Mouse (Mus musculus) thymus, postnatal 0 days (tissue): Measurements from ENCODE around the gene Rad51b. TPM values are rescaled to one million over a fixed set of nuclear protein-coding genes. Genes with fewer than 3 reads are reported as not detected.

Experiments used
- DNase-seq: peaks from one replicate; pipeline ENCODE4 v3.0.0-alpha.2; 2015; ENCODE audit warnings: low spot score
- polyA plus RNA-seq: library from polyadenylated mRNA; unstranded; fragments of >200 nt; fragmentation: Nextera tagmentation; extraction: Ambion mirVana; gene quantifications from 2 replicates; pipeline ENCODE4 v1.2.1, GENCODE M21; 2015

Gene Rad51b
- polyA plus RNA-seq: 4.6 and 4.8 TPM in 2 replicates

DNA sequence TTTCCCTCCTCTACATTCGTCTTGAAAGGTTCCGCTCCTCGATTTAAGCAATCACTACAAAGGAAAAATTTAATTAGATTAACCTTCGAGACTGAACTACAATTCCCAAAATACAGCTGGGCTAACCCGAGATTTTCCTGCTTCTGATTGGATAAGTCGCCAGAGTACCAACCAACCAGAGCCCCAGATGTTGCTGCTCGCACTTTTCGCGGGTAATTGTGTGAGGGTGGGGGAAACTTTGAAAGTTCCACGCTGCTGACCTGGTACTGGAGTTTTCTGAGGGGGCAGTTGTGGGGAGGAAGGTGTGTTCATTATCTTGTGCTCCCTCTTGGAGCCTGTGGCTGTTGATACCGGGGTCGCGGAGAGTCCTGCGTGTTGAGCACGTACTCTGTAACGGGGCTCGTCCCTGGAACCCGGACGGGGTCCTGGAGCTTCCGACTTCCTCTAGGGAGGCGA, at the start of gene Rad51b:
Gene Rad51b, plus strand, starts transcription at position 162 of the 456 bp plus-strand sequence.
- DNase-seq: peak; percentile 87

DNA sequence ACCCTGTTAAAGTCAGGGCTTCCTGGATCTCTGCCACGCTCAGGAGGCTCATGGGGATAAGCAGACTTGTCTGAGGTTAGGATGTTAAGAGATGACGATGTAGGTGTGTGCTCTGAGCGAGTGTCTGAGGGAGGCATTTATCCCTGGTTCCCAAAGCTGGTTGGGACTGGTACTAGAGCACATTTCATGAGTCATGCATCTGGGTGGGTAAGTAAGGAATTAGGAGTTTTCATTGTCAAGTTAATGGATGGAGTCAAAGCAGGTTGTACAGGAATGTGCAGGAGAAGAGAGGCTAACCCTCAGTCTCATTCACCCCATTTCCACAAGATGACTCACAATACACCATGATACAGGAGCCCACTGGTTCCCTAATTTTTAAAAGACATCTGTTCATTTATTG, 49.0 kb upstream of the Rad51b start:
- no peak for DNase-seq

DNA sequence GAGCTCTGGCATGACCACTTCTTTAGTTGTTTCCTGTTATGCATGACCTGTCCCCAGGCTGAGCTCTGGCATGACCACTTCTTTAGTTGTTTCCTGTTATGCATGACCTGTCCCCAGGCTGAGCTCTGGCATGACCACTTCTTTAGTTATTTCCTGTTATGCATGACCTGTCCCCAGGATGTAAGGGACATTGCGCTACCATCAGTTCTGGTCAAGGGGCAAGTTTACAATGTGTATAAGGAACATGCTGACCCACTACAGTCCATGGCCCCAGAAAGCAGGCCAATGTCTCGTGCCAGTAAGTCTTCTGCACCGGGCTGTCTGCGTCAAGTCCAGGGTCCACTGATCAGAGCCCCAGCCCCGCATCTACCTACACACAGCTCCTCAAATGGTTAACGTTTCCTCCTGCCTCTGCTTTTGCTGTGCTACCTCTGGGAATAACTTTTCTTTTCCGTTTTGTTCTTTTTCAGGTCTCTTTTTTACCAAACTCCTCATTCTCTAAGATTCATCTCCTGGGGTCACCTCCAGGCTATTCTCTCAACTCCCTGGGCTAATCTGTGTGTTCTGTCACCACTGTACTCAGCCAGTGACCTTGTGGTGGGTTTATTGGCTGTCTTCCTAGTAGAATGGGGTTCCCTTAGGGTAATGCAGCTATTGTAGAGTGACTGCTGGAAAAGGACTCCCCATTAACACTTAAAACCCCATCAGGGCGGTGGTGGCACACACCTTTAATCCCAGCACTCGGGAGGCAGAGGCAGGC, 43.6 kb upstream of the Rad51b start:
- no peak for DNase-seq

DNA sequence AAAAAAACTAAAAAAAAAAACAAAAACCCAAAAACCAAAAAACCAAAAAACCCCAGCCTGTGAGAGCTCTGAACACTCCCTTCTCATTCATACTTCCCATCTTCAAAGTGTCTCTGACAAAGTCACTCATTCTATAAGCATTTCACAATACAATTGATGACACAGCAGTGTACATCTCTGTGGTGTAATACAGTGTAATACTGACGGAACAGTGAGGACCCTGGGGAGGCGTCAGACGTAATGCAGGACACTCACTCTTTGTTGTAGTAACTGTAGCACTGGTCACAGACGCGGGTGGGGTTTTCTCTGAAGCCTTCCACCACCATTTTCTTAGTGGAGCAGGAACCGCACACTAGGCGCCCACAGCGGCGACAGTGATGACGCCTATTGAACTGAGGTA, 42.1 kb upstream of the Rad51b start:
- DNase-seq: no peak

DNA sequence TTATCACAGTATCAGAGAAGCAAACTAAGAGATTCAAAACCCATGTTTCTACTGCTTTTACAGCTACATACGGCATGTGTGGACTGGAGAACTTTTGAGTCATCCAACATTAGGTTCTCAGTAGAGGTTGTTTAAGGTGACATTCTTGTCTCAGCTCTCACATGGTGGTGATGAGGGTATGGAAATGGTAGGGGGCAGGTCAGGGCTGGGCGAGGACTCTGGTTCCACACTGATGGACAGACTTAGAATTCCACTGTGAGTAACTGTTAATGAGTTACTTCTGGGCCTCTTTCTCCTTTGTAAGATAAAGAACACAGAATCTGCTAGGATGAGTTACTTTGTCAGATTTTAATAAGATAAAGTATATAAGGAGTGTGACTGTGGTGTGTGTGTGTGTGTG, 36.9 kb upstream of the Rad51b start:
- DNase-seq: no peak

DNA sequence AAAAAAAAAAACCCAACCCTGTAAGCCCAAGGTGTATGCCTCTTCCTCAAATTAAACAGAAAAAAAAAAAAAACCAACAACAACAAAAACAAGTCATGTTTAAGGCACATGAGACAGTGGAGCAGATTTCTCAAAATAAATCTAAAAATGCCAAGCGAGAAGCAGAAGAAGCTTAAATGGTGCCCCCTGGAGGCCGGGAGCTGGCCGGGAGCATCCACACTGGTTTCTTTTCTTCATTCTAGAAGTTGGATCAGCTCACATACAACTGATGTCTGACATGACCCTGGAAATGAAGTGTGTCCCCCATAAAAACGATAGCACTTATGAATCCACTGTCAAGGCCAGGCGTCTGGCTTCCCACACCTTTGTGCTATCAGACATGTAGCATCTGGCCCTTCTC, 36.0 kb upstream of the Rad51b start:
- DNase-seq: peak; percentile 17

DNA sequence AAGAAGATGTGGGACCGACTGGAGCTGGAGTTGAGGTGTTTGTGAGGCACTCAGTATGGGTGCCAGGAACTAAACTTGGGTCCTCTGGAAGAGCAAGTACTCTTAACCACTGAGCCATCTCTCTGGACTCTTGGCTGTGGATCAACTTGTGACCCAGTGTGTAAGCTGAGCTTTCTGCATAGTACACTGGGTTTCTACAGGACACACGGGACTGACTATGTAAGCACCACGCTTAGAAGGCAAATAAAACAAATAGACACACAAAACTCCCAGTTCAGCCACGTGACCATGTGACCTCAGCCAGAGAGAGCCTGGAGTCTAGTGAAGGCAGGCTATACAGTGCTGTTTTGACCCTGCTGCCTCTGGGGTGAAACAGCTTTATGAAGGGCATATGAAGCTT, 24.5 kb upstream of the Rad51b start:
- no peak for DNase-seq

DNA sequence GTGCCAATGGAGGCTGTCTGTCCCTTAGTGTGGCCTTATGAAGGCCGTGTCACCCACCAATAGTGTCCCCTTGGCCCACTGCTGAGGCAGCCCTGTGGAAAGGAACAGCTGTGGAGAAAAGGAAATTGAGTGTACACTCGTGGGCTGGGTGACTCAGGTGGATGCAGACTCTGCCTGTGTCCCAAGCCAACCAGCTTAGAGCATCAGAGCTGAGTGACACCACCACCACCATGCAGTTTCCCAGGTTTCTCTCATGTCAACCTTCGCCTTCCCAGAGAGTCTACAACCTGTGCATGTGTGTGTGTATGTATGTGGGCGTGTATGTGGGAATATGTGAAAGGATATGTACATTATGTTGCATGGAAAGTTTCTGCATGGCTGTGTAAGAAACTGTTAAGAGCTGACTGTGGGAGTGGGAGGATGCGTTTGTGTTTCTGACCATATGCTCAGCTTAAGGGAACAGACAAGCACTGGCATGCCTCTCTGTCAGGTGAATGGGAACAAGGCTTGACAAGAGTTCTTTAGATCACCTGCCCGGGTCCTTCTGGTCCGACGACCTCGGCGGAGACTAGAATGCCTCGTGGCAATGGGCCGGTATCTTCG, 17.5 kb upstream of the Rad51b start:
- no peak for DNase-seq

DNA sequence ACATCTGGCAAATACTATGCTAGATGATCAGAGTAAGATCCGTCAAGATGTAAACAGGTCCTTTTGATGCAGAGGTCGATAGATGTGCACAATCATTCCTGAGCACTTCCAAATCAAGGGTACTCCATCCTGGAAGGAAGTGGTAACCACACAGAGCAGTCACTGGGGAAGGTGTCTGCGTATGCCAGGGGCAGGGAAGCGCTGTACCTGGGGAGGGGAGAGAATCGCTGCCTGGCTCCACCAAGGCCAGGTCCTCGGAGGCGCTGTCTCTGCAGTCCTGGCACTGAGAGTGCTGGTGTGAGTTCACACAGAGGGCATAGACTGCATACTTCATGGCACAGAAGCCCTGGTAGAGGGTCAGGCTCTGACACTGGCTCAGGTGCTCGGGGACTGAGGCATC, 14.5 kb upstream of the Rad51b start:
- no peak for DNase-seq

DNA sequence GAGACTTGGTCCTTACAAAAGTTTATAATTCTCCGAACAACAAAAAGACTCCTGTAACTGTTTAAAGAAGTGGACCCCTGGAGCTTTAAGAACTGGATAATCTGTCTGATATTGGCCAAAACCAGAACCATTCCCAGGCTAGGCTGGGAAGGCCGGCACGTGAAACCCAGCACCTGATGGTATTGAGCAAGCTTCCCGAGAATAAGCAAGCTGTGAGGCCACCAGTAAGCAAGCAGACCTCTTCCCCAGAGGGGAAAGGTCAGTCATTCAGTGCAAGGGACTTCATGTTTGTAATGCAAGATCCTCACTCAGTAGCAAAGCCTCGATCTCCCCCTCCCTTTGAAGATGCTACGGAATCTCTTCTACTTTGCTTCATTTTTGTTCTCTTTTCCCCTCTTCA, 4.2 kb upstream of the Rad51b start:
- no peak for DNase-seq

DNA sequence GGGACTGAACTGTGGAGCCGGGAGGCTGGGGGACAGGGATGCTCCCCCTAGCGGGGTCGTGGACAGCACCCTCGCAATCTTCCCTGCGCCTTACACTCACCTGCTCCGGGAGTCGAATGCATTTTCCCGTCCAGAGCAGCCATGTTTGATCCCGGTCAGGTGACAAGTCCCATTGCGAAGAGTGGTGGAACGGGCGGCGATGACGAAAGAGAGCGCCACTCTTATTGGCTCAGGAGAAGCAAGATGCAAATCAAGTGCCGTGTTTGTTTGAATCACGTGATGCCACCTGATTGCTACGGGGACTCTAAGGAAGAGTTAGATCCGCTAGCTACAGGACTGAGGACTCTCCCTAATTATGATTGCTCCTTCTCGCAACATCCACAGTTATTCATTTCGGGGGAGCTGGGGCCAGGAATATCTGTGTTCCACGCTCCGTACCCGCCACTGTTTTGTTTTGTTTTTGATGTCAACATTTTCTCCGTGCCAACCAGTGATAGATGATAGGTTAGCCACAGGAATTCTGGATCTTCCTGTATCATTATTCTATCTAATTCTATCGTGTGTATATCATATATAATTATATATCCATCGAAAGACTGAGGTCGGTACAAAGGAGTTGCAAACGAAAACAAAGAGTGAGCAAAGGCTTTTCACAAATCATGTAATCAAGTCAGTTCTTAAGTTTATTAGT, 811 bp upstream of the Rad51b start, which contains the start of gene Zfyve26:
Gene Zfyve26, minus strand, starts transcription at position 179 of the 691 bp plus-strand sequence.
- DNase-seq: peak; percentile 93

DNA sequence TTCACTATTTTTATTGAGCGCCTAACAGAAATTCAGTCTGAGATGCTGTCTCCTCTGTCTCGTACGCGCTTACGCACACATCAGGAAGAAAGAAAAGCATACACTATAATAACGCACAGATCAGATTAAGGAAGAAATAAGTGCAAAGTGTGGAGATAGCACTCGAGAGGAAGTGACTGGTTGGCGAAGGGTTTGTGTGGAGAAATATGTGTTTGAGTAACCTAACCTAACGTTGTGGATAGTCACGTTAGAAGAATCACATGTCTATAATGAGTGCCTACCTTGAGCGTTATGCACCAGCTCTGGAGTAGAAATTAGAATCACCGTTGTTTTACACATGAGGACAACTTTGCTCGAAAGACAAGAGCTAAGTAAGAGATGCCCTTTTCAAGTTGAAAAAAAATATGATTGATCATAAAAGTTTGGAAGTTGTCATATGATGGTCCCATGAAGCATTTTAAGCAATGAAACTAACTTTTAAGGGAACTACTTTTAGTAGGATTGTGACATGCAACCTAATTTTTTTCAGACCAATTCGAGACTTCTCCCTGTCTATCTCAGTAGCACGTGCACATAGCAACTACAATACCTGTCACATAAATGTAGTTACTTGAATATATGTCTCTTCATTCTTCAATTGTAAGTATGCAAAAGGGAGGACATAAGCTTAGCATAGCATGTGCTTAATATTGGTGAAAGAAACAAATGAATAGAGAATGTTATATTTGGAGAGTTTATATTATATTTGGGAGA, 978 bp downstream of the Rad51b start:
- peak; percentile 1 for DNase-seq

DNA sequence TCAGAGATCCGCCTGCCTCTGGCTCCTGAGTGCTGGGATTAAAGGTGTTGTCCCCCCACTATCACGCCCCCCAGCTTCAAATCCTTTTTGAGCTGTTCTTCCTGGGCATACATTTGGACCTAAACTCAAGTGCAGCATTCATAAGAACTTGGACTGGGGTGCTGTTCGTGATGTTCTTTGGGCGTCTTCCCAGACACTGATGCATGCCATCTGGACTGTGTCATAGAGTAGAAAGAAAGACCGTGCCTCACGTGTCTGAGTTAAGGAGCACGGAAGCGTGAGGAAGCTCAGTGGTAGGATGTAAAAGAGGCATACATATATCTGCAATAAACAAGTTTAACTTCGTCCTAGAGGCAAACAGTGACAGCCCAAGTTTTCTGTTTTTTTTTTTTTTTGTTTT, 4.7 kb downstream of the Rad51b start:
- no peak for DNase-seq

DNA sequence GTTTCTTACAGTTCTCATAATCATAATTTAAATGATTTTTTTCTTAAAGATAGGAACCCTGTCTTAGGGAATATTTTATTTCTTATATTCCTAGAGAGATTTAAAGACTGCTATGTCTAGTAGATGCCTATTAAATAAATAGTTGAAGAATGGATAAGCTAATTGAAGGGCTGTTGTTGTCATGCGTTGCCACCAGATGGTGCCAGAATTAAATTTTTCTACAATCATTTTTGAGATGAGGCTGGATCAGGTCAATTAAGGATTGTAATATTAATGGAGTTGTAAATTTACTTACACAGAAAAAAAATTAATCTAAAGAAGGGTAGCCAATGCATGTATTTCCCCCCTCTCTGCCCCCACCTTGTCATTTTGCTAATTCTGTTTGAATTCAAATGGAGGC, 8.0 kb downstream of the Rad51b start:
- no peak for DNase-seq

DNA sequence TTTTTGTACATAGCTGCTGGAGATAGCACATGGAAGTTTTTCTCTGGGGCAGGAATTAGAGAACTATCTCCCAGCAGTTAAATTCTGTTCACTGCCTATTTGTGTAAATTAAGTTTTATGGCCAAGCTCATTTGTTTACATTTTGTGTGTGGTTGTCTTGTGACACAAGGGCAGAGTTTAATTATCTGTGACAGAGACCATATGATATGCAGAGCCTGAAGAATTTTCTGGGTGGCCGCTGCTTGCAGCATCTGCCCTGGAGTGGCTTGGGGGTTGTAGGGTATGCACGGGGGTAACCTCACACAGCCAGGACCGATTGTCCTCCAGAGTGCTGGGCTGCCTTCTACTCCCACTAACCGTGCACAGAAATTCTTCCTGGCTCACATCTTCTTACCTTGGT, 8.9 kb downstream of the Rad51b start:
- no peak for DNase-seq

DNA sequence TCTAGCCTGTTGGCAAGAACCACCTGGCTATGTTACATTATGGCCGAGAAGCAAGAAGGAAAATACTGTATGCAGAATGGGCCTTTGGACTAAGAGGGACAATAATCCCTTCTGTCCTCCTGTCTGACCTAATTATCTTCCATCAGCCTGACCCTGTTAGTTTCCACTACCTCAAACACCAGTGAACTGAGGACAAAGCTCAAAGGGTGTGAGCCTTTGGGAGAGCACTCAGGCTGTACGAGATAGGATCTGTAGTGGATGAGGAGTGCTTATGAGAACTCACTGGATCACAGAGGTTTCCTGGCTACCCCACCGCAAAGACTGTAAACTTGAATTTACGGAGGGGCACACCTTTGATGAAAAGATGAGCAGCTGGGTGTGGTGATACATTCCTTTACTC, 16.6 kb downstream of the Rad51b start:
- DNase-seq: no peak

DNA sequence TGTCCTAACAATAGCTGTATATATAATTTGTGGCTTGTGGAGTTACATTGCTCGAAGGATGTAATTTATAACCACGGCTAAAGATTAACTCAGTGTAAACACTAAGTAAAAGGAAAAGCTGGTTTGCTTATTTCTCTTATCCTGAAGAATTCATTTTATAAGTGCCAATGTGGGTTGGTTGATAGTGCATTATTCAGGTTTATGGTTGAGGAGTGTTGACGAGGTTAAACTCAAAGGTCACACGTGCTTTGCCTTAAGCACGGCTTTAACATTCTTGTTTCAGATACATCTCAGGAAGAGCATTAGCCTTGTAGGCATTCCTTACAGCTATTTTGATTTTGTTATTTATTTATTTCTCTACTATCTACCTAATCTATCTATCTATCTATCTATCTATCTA, 20.3 kb downstream of the Rad51b start:
- DNase-seq: no peak

DNA sequence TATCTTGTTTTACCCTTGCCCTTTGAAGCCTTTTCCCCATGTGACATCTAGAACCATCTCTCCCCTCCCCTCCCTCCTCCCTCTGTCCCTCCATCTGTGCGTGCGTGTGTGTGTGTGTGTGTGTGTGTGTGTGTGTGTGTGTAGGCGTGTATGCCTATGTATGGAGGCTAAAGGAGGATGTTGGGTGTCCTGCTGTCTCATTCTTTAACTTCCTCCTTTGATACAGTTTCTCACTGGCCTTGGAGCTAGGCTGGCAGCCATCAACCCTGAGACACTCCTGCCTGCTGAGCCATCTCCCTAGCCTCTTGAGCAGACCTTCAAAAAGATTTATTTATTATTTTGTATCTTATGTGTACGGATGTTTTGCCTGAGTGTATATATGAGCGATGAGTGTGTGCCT, 23.8 kb downstream of the Rad51b start:
- DNase-seq: no peak

DNA sequence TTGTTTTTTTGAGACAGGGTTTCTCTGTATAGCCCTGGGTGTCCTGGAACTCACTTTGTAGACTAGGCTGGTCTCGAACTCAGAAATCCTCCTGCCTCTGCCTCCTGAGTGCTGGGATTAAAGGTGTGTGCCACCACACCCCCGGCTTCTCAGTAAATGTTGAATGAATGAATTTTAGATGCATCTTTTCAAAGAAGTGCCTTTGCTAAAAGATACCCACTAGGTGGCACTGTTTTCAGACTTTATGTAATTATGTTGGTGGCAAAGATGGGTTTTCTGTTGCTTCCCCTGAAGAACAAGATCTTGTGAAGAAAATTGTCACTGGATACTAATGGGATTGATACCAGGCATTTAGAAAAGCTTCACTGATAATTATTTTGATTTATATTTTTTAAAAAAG, 25.5 kb downstream of the Rad51b start:
- peak; percentile 59 for DNase-seq

DNA sequence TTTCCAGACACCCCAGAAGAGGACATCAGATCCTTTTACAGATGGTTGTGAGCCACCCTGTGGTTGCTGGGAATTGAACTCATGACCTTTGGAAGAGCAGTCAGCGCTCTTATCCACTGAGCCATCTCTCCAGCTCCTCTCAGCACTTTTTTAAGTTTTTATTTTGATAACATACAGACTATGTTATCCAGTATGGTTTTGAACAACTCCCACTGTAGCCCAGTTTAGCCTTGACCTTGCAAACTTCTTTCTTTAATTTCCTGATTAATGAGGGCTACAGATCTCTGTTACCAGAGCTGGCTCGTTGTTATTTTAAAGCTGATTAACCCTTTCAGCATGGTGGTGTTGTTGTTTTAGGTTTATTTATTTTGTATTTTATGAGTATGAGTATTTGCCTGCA, 29.2 kb downstream of the Rad51b start:
- no peak for DNase-seq

DNA sequence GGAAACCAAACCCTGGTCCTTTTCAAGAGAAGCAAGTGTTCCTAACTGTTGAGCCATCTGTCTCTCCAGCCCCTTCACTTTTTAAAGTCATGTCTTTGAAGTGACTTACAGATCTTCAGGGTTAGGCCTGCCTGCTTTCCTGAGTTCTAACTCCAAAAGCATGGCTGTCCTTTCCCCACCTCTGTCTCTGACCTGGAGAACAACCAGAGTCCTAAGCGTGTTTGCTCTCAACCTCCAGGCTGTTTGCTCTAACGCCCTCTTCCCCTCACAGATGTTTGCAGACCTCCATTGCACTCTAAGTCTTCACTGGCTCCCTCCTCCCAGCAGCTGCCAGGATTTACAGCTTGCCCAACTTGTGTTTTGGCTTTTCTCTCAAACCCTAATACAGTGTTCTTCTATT, 29.7 kb downstream of the Rad51b start:
- no peak for DNase-seq

DNA sequence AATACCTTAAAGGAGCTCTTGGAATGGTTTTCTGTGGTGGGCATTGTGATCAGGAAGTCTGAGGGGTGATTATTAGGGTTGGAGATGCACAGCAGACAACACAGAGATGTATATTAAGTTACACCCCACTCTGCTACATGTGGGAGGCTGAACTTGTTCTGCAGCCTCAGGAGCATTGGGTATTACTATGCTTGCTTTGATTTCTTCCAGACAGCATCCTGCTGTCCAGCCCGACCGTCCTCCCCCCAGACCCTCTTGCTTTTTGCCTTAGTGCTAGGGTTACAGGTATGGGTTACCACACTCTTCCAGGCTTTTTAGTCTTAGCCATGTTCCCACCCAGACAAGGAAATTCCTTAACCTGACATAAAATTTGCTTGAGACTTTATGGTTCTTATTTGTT, 30.8 kb downstream of the Rad51b start:
- DNase-seq: no peak
